8 mouse cellular contexts compared by ENCODE assay signal in genomic region chr11:93886411-93887079, GRCm38 (mm10). TPM values are rescaled to one million over a fixed set of nuclear protein-coding genes. Genes with fewer than 3 reads are reported as not detected.
DNase-seq lines count a peak whose midpoint lies in the region; ATAC-seq and TF ChIP-seq lines count a peak whose summit lies in the region.

No protein-coding gene starts in this region.

- H3K27ac ChIP-seq in gastrocnemius, adult 2 months, result peak overlapping the region; percentile 99
- H3K27ac ChIP-seq in embryonic facial prominence, embryonic 12.5 days, result peak overlapping the region; percentile 93
- peak overlapping the region; percentile 95 for H3K27ac ChIP-seq in limb, embryonic 12.5 days
- peak overlapping the region; percentile 96 for H3K27ac ChIP-seq in midbrain, embryonic 13.5 days

- H3K4me2 ChIP-seq in embryonic facial prominence, embryonic 12.5 days (replicated peaks), result peak overlapping the region; percentile 83
- peak overlapping the region; percentile 91 for H3K4me2 ChIP-seq in limb, embryonic 12.5 days
- peak overlapping the region; percentile 86 for H3K4me2 ChIP-seq in midbrain, embryonic 13.5 days (replicated peaks)

- peaks cover 23% of the 10 kb centered on the region for H3K4me1 ChIP-seq in embryonic facial prominence, embryonic 12.5 days
- H3K4me1 ChIP-seq in limb, embryonic 12.5 days (replicated peaks), result peaks cover 25% of the 10 kb centered on the region
- H3K4me1 ChIP-seq in midbrain, embryonic 13.5 days (replicated peaks), result peaks cover 47% of the 10 kb centered on the region

- peak overlapping the region; percentile 95 for H3K9ac ChIP-seq in embryonic facial prominence, embryonic 12.5 days
- peak overlapping the region; percentile 93 for H3K9ac ChIP-seq in limb, embryonic 12.5 days (replicated peaks)
- peak overlapping the region; percentile 97 for H3K9ac ChIP-seq in midbrain, embryonic 13.5 days (replicated peaks)

- ATAC-seq in embryonic facial prominence, embryonic 12.5 days (ENCODE audit: insufficient number of reproducible peaks, insufficient read depth, low FRiP score, low TSS enrichment), result no peak
- no peak for ATAC-seq in limb, embryonic 12.5 days (ENCODE audit: insufficient number of reproducible peaks, insufficient read depth, low FRiP score, low TSS enrichment, low read depth)
- ATAC-seq in midbrain, embryonic 13.5 days, result peak; percentile 2; the same call in 1 of the 2 replicates

- no peaks in the 10 kb centered on the region for H3K27me3 ChIP-seq in embryonic facial prominence, embryonic 12.5 days
- no peaks in the 10 kb centered on the region for H3K27me3 ChIP-seq in limb, embryonic 12.5 days
- H3K27me3 ChIP-seq in midbrain, embryonic 13.5 days, result no peaks in the 10 kb centered on the region
- H3K27me3 ChIP-seq in splenic B cell, adult 2 months (ENCODE audit: control insufficient read depth, insufficient read depth, low read length, poor library complexity, severe bottlenecking), result no peaks in the 10 kb centered on the region

- intact Hi-C loops in gastrocnemius, adult 2 months (cut with DNase I), result no loop called here
- intact Hi-C loops in heart, postnatal 36 days (cut with DNase I), result no loop called here

- H3K36me3 ChIP-seq in embryonic facial prominence, embryonic 12.5 days, result no peaks in the 10 kb centered on the region
- H3K36me3 ChIP-seq in limb, embryonic 12.5 days, result peaks cover 18% of the 10 kb centered on the region
- H3K36me3 ChIP-seq in midbrain, embryonic 13.5 days, result no peaks in the 10 kb centered on the region; the same call in 1 of the 2 replicates
- peaks cover 4% of the 10 kb centered on the region for H3K36me3 ChIP-seq in splenic B cell, adult 2 months (ENCODE audit: control insufficient read depth, insufficient read depth, low read length, poor library complexity, severe bottlenecking)

- peak; percentile 31 for DNase-seq in gastrocnemius, adult 2 months
- DNase-seq in gastrocnemius, adult 18-20 months (ENCODE audit: low spot score), result no peak
- DNase-seq in ZHBTc4 (ENCODE audit: low read depth, low spot score), result peak; percentile 55
- peak; percentile 5 to 9 for DNase-seq in heart, postnatal 36 days
- peak; percentile 67 for DNase-seq in splenic B cell, adult 2 months (ENCODE audit: low read depth, low spot score)

- H3K9me3 ChIP-seq in embryonic facial prominence, embryonic 12.5 days, result no peaks in the 10 kb centered on the region
- H3K9me3 ChIP-seq in limb, embryonic 12.5 days, result no peaks in the 10 kb centered on the region
- no peaks in the 10 kb centered on the region for H3K9me3 ChIP-seq in midbrain, embryonic 13.5 days

- peak overlapping the region; percentile 92 for H3K4me3 ChIP-seq in gastrocnemius, adult 2 months
- peak overlapping the region; percentile 96 for H3K4me3 ChIP-seq in embryonic facial prominence, embryonic 12.5 days
- peak overlapping the region; percentile 94 for H3K4me3 ChIP-seq in limb, embryonic 12.5 days (replicated peaks)
- H3K4me3 ChIP-seq in midbrain, embryonic 13.5 days (replicated peaks), result peak overlapping the region; percentile 98

- no peak for TF ChIP-seq CTCF in gastrocnemius, adult 2 months (IDR thresholded peaks at IDR 0.05)

- WGBS in embryonic facial prominence, embryonic 12.5 days, result under 1% methylated on average over 30 of the region's 34 CpGs
- WGBS in limb, embryonic 12.5 days, result under 1% methylated on average over 28 of the region's 34 CpGs
- under 1% methylated on average over 34 of the region's 34 CpGs for WGBS in midbrain, embryonic 13.5 days

RNA-seq across cellular contexts. Expression of gene Mbtd1, which starts 0.9 kb away (rescaled TPM):
- 1 to 10 TPM; 8.0 to 9.9 TPM for total RNA-seq in gastrocnemius, adult 2 months (2021)
- total RNA-seq in gastrocnemius, adult 18-20 months (2021), result 1 to 10 TPM; 8.8 to 9.7 TPM
- polyA plus RNA-seq in embryonic facial prominence, embryonic 12.5 days (2016; fragmentation: Nextera tagmentation; extraction: Ambion mirVana), result 42.6 and 43.9 TPM in 2 replicates
- 10 to 100 TPM; 14.5 to 18.1 TPM for total RNA-seq in heart, postnatal 36 days (2021)
- 45.2 and 47.4 TPM in 2 replicates for polyA plus RNA-seq in limb, embryonic 12.5 days (2016; fragmentation: Nextera tagmentation; extraction: Ambion mirVana)
- 43.4 and 44.4 TPM in 2 replicates for polyA plus RNA-seq in midbrain, embryonic 13.5 days (2015; fragmentation: Nextera tagmentation; extraction: Ambion mirVana)

RNA-seq across cellular contexts. Expression of gene Utp18, which starts 1.0 kb away (rescaled TPM):
- total RNA-seq in gastrocnemius, adult 2 months (2021), result 1 to 10 TPM; 8.9 to 9.4 TPM
- total RNA-seq in gastrocnemius, adult 18-20 months (2021), result 1 to 10 TPM; 8.5 to 9.8 TPM
- polyA plus RNA-seq in embryonic facial prominence, embryonic 12.5 days (2016; fragmentation: Nextera tagmentation; extraction: Ambion mirVana), result 37.0 and 39.8 TPM in 2 replicates
- 1 to 10 TPM; 9.7 to 10.0 TPM for total RNA-seq in heart, postnatal 36 days (2021)
- polyA plus RNA-seq in limb, embryonic 12.5 days (2016; fragmentation: Nextera tagmentation; extraction: Ambion mirVana), result 40.3 and 41.3 TPM in 2 replicates
- polyA plus RNA-seq in midbrain, embryonic 13.5 days (2015; fragmentation: Nextera tagmentation; extraction: Ambion mirVana), result 31.3 and 31.7 TPM in 2 replicates
